8 mouse cellular contexts compared by ENCODE assay signal in genomic region chr14:34674229-34674791, GRCm38 (mm10). TPM values are rescaled to one million over a fixed set of nuclear protein-coding genes. Genes with fewer than 3 reads are reported as not detected.
A peak's percentile ranks its signal among the peaks of the same experiment; 100 is the strongest.
DNase-seq lines count a peak whose midpoint lies in the region; ATAC-seq and TF ChIP-seq lines count a peak whose summit lies in the region.

No protein-coding gene starts in this region.

- under 1% methylated on average over 52 of the region's 52 CpGs for WGBS in limb, embryonic 15.5 days
- WGBS in midbrain, embryonic 16.5 days: 0% methylated on average over 46 of the region's 52 CpGs
- WGBS in stomach, embryonic 14.5 days: 0% methylated on average over 52 of the region's 52 CpGs

- peak overlapping the region; percentile 70 for H3K4me2 ChIP-seq in limb, embryonic 15.5 days
- H3K4me2 ChIP-seq in midbrain, embryonic 16.5 days (ENCODE audit: low read length): peak overlapping the region; percentile 99
- H3K4me2 ChIP-seq in stomach, embryonic 14.5 days (replicated peaks; ENCODE audit: low read depth, low read length): peak overlapping the region; percentile 80

- peaks cover 6% of the 10 kb centered on the region; the same call in 1 of the 2 replicates for H3K4me1 ChIP-seq in limb, embryonic 15.5 days
- peaks cover 20% of the 10 kb centered on the region for H3K4me1 ChIP-seq in midbrain, embryonic 16.5 days (ENCODE audit: control insufficient read depth, insufficient read depth, low read length)
- H3K4me1 ChIP-seq in stomach, embryonic 14.5 days (ENCODE audit: control insufficient read depth, insufficient read depth, low read length): 0 out of 2 replicates have a peak, but pooled peaks cover 7% of the 10 kb centered on the region

- peak overlapping the region; percentile 95 for H3K27ac ChIP-seq in layer of hippocampus, adult 2 months
- H3K27ac ChIP-seq in gastrocnemius, adult 2 months: peak overlapping the region; percentile 96
- peak overlapping the region; percentile 95 for H3K27ac ChIP-seq in limb, embryonic 15.5 days
- H3K27ac ChIP-seq in midbrain, embryonic 16.5 days (ENCODE audit: low read length): peak overlapping the region; percentile 92
- H3K27ac ChIP-seq in stomach, embryonic 14.5 days (ENCODE audit: low read length): peak overlapping the region; percentile 94

- H3K4me3 ChIP-seq in layer of hippocampus, adult 2 months: peak overlapping the region; percentile 83
- peak overlapping the region; percentile 79 for H3K4me3 ChIP-seq in gastrocnemius, adult 2 months
- peak overlapping the region; percentile 99 for H3K4me3 ChIP-seq in limb, embryonic 15.5 days
- peak overlapping the region; percentile 100 for H3K4me3 ChIP-seq in midbrain, embryonic 16.5 days (ENCODE audit: low read depth, low read length)
- peak overlapping the region; percentile 97 for H3K4me3 ChIP-seq in stomach, embryonic 14.5 days (ENCODE audit: low read depth, low read length)

- no peak; the same call in 1 of the 2 replicates for TF ChIP-seq CTCF in layer of hippocampus, adult 2 months (conservative IDR thresholded peaks at IDR 0.05)
- TF ChIP-seq CTCF in gastrocnemius, adult 2 months (IDR thresholded peaks at IDR 0.05): no peak

- H3K27me3 ChIP-seq in limb, embryonic 15.5 days: no peaks in the 10 kb centered on the region
- H3K27me3 ChIP-seq in midbrain, embryonic 16.5 days (ENCODE audit: control insufficient read depth, insufficient read depth, low read depth, low read length): no peaks in the 10 kb centered on the region
- no peaks in the 10 kb centered on the region for H3K27me3 ChIP-seq in stomach, embryonic 14.5 days (ENCODE audit: control insufficient read depth, insufficient read depth, low read length)

- ATAC-seq in inflammation-experienced regulatory T-cells, adult 6 months: peak; percentile 4
- no peak; the same call in 1 of the 2 replicates for ATAC-seq in limb, embryonic 15.5 days (ENCODE audit: insufficient number of reproducible peaks, low FRiP score, low TSS enrichment, low read depth)
- no peak for ATAC-seq in midbrain, embryonic 16.5 days
- ATAC-seq in stomach, embryonic 14.5 days (ENCODE audit: insufficient number of reproducible peaks, insufficient read depth, low FRiP score, low read depth): peak; percentile 29; the same call in 1 of the 2 replicates

- peak in 1 of 2 experiments; percentile 8 for DNase-seq in layer of hippocampus, adult 2 months (ENCODE audit: low spot score in 2 of 2)
- DNase-seq in layer of hippocampus, adult 9-10 months (ENCODE audit: low spot score): no peak
- peak; percentile 62 for DNase-seq in cerebellum, adult 9-11 months
- DNase-seq in gastrocnemius, adult 2 months: peak; percentile 75

- H3K36me3 ChIP-seq in limb, embryonic 15.5 days: peaks cover 6% of the 10 kb centered on the region
- H3K36me3 ChIP-seq in midbrain, embryonic 16.5 days (ENCODE audit: control insufficient read depth, insufficient read depth, low read length): no peaks in the 10 kb centered on the region
- H3K36me3 ChIP-seq in stomach, embryonic 14.5 days (ENCODE audit: control insufficient read depth, insufficient read depth, low read length): peaks cover 11% of the 10 kb centered on the region

- H3K9me3 ChIP-seq in limb, embryonic 15.5 days: no peaks in the 10 kb centered on the region
- no peaks in the 10 kb centered on the region for H3K9me3 ChIP-seq in midbrain, embryonic 16.5 days (replicated peaks; ENCODE audit: control insufficient read depth, low read length, poor library complexity, severe bottlenecking)
- no peaks in the 10 kb centered on the region for H3K9me3 ChIP-seq in stomach, embryonic 14.5 days (ENCODE audit: control insufficient read depth, low read depth, low read length)

- peak overlapping the region; percentile 99 for H3K9ac ChIP-seq in limb, embryonic 15.5 days
- peak overlapping the region; percentile 91 for H3K9ac ChIP-seq in midbrain, embryonic 16.5 days (ENCODE audit: low read depth, low read length)
- peak overlapping the region; percentile 96 for H3K9ac ChIP-seq in stomach, embryonic 14.5 days (replicated peaks; ENCODE audit: low read depth, low read length)

- intact Hi-C loops in gastrocnemius, adult 2 months (cut with DNase I): loop anchor here (5.0 to 10.0 kb wide), 2 partner anchors 52 to 360 kb away; partner anchors contain the start of genes Glud1 and Shld2

RNA-seq across cellular contexts. Expression of gene Wapl, which starts 0.6 kb away (rescaled TPM):
- 10 to 100 TPM; 56.3 to 58.7 TPM for total RNA-seq in layer of hippocampus, adult 2 months (2021)
- total RNA-seq in gastrocnemius, adult 2 months (2021): 10 to 100 TPM; 38.8 to 40.0 TPM
- 10 to 100 TPM; 46.7 to 54.1 (median 47.0) TPM for polyA plus RNA-seq in inflammation-experienced regulatory T-cells, adult 6 months (2017; shearing (Covaris generic))
- 19.0 and 22.6 TPM in 2 replicates for polyA plus RNA-seq in limb, embryonic 15.5 days (2015; fragmentation: Nextera tagmentation; extraction: Ambion mirVana)
- 10.8 and 12.6 TPM in 2 replicates for polyA plus RNA-seq in midbrain, embryonic 16.5 days (2015; fragmentation: Nextera tagmentation; extraction: Ambion mirVana)
- polyA plus RNA-seq in stomach, embryonic 14.5 days (2014; fragmentation: Nextera tagmentation; extraction: Ambion mirVana): 31.1 and 33.6 TPM in 2 replicates

Comparison
In these comparisons a context has a peak if more than half of its experiments do, and no peak if none do; other contexts are left out.
1. ATAC-seq: peak in inflammation-experienced regulatory T-cells, adult 6 months (single experiment) and stomach, embryonic 14.5 days (single experiment); none in limb, embryonic 15.5 days (single experiment) and midbrain, embryonic 16.5 days (single experiment).
2. Peak in every context shown above with its lines, with median percentiles within 50 percentile points of each other: H3K27ac ChIP-seq, H3K4me3 ChIP-seq, H3K4me2 ChIP-seq and H3K9ac ChIP-seq.